Mouse (Mus musculus) neural tube, embryonic 14.5 days (tissue): Measurements from ENCODE around the gene Eno2. TPM values are rescaled to one million over a fixed set of nuclear protein-coding genes. Genes with fewer than 3 reads are reported as not detected.

ENCODE experiments used
- ATAC-seq: fragments of 200-750 bp; cut with Nextera tagmentation; 2 replicates; pipeline ENCODE4 v1.8.0; 2017; ENCODE audit warnings: low read depth, mild to moderate bottlenecking, moderate TSS enrichment, moderate library complexity
- H3K27ac ChIP-seq: fragments of 300-500 bp; sonication (generic); 2 replicates; pipeline ENCODE4 v1.5.1; 2014; ENCODE audit warnings: low read depth, mild to moderate bottlenecking, control low read depth, low read length, moderate library complexity, mixed read lengths
- H3K27me3 ChIP-seq: fragments of 300-500 bp; sonication (generic); 2 replicates; pipeline ENCODE4 v1.6.1; 2014; ENCODE audit warnings: low read length; ENCODE audit not compliant: control insufficient read depth, insufficient read depth
- H3K36me3 ChIP-seq: fragments of 300-500 bp; sonication (generic); 2 replicates; pipeline ENCODE4 v1.6.1; 2014; ENCODE audit warnings: low read length, mixed read lengths; ENCODE audit not compliant: control insufficient read depth, insufficient read depth
- H3K4me1 ChIP-seq: fragments of 300-500 bp; sonication (generic); 2 replicates; pipeline ENCODE4 v1.6.1; 2014; ENCODE audit warnings: low read length; ENCODE audit not compliant: control insufficient read depth, insufficient read depth
- H3K4me2 ChIP-seq: fragments of 300-500 bp; sonication (generic); 2 replicates; pipeline ENCODE4 v1.6.1; 2014; ENCODE audit warnings: mild to moderate bottlenecking, low read depth, low read length, control low read depth
- H3K4me3 ChIP-seq: fragments of 300-500 bp; sonication (generic); 2 replicates; pipeline ENCODE4 v1.5.1; 2014; ENCODE audit warnings: low read depth, low read length, control low read depth, mixed read lengths
- H3K9ac ChIP-seq: fragments of 300-500 bp; sonication (generic); replicated peaks from 2 replicates; pipeline ENCODE4 v1.6.1; 2014; ENCODE audit warnings: low read depth, mild to moderate bottlenecking, control low read depth, low read length, mixed read lengths
- H3K9me3 ChIP-seq: fragments of 300-500 bp; sonication (generic); 2 replicates; pipeline ENCODE4 v1.6.1; 2016; ENCODE audit warnings: low read length; ENCODE audit not compliant: control insufficient read depth
- WGBS: fragments of 180-500 bp; shearing (Covaris S2); extraction: QIAGEN DNeasy Blood & Tissue Kit; methylation state at CpG from one replicate; pipeline ENCODE4 v1.1.7; 2014; 5-methylcytosine and 5-hydroxymethylcytosine counted together
- microRNA counts: library from miRNA; unstranded; fragments of <30 nt; microRNA quantifications from one replicate; lab custom pipeline; 2016
- microRNA-seq: library from miRNA; unstranded; fragments of <30 nt; microRNA quantifications from one replicate; pipeline ENCODE4, GENCODE M21; 2016
- polyA plus RNA-seq: library from polyadenylated mRNA; unstranded; fragments of >200 nt; fragmentation: Nextera tagmentation; extraction: Ambion mirVana; gene quantifications from 2 replicates; pipeline ENCODE4 v1.2.1, GENCODE M21; 2014

Gene Eno2
- polyA plus RNA-seq, 1 experiment from 2014 or later, result 205 TPM

DNA sequence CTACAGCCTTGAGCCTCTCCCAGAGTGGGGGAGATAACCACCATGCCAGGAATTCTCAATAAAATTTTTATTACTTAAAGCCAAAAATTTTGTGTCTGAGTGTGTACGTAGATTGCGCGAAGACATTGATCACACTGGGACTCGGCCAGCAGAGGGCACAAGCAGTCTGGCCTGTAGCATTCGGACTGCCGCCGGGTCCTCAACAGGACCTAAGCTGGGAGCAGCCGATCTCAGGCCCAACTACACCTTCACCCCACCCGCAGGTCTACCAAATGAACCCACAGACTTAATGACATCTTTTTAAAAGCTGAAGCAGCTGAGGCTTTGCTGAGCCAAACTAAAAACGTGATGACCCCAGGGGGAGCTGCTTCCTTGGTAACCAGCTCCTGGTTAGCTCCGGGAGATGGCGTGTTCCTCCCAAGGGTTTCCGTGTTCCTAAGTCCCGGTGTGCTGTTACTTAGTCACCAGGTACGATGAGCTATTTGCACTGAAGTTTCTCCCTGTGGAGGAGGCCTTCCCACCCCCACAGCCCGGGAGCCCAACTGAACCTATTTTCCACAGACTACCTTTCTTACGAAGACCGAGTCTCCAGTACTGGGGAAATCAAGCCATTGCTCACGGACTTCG, 52.5 kb downstream of the Eno2 start:
- H3K27ac ChIP-seq, result no peak overlapping the region
- no peaks in the 10 kb centered on the region for H3K9me3 ChIP-seq
- peaks cover 7% of the 10 kb centered on the region for H3K4me1 ChIP-seq
- no peak overlapping the region for H3K9ac ChIP-seq
- H3K4me3 ChIP-seq, result peak overlapping the region; percentile 3; the same call in 1 of the 2 replicates
- no peak for ATAC-seq
- no peak overlapping the region for H3K4me2 ChIP-seq
- H3K36me3 ChIP-seq, result peaks cover 26% of the 10 kb centered on the region
- no peaks in the 10 kb centered on the region for H3K27me3 ChIP-seq
- WGBS, result 68% methylated on average over 20 of the region's 20 CpGs

DNA sequence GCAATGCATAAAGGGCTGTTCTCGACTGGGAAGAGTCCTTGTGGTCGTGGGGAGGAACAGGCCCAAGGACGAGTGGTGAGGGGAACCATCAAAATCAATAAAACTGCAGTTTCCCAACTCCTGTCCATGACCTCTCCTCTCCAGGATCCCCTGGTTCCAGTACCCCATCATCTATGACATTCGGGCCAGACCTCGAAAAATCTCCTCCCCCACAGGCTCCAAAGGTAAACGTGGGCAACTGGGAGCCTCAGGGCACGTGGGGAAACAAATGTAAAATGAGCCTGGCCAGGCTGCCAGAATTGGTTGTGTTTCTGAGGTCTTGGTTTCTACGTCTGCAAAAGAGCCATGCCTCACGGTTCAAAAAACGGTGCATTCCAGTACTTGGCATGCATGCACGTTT, 56.6 kb downstream of the Eno2 start:
- ATAC-seq, result no peak
- Histone ChIP-seq H3K9me3 (no peaks in the 10 kb centered on the region), H3K4me2 (peak overlapping the region; percentile 96), H3K4me1 (peaks cover 17% of the 10 kb centered on the region), H3K4me3 (peak overlapping the region; percentile 67), H3K27me3 (no peaks in the 10 kb centered on the region), H3K36me3 (peaks cover 26% of the 10 kb centered on the region), H3K27ac (no peak overlapping the region), H3K9ac (peak overlapping the region; percentile 71)
- 23% methylated on average over 11 of the region's 11 CpGs for WGBS

DNA sequence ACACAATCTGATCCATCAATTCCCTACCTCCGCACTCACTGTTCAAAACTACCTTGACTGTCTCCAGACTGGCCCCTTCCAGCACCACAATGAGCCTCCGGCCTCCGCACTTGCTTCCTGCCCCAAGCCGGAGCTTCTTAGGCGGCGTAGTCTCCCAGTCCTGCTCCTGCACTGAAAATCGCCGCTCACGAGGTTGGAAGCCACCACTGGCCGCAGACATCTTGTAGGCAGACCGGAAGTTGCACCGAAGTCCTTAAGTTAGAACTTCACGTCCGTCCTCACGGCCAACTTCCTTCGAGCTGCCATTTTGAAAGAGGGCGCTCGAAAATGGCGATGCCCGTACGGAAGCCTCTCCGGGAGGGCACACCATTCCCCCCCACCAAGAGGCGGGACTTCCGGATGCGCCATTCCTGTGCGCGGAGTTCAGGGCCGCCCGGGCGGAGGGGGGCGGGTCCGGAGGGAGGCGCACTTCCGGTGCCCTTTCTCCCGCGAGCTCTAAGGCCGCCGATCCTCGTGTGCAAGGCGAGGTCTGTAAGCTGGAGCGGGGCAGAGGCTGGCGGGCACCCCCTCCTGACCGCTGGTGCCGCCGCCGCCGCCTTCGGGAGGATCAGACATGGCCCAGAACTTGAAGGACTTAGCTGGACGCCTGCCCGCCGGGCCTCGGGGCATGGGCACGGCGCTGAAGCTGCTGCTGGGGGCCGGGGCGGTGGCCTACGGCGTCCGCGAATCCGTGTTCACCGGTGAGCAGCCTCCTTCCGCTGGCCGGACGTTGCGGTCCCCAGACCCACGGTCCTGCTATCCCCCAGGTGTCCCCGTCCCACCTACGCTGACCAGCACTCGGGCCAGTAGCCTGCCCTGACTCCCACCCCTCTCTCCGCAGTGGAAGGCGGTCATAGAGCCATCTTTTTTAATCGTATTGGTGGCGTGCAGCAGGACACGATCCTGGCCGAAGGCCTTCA, 57.4 kb downstream of the Eno2 start, which contains the start of the genes Emg1 and Phb2:
Emg1 (minus strand) TSS at position 355 of the 959 bp plus-strand sequence.
Phb2 (plus strand) TSS at position 513 of the 959 bp plus-strand sequence.
- H3K27me3 ChIP-seq, result no peaks in the 10 kb centered on the region
- no peaks in the 10 kb centered on the region for H3K9me3 ChIP-seq
- peak within 1 kb of the TSS; percentile 67 for H3K4me3 ChIP-seq
- peak within 1 kb of the TSS; percentile 60; the same call in 1 of the 2 replicates for H3K27ac ChIP-seq
- H3K4me1 ChIP-seq, result peaks cover 17% of the 10 kb centered on the region
- peak within 1 kb of the TSS; percentile 71 for H3K9ac ChIP-seq
- WGBS, result under 1% methylated on average over 68 of the region's 76 CpGs
- peak within 1 kb of the TSS; percentile 96 for H3K4me2 ChIP-seq
- peak; percentile 97 for ATAC-seq
- H3K36me3 ChIP-seq, result peaks cover 26% of the 10 kb centered on the region

MicroRNA genes within 50 kb of the gene (microRNA counts, 519-probe panel; counts per million panel counts)
- microRNA mmu-miR-141 (lab: Ali Mortazavi, UCI) (not detected), microRNA mmu-miR-200c (lab: Ali Mortazavi, UCI) (not detected)

Small RNAs within 50 kb of the gene (microRNA-seq; reads per million reads assigned to microRNA genes)
- gene Mir141 (1.1 reads per million), gene Mir200c (5.4 reads per million, percentile 10 among the genes with 10 or more reads in this experiment)

Other genes with a start within 250 kb of the Eno2 start
- gene C1s1, start 227.3 kb downstream of the Eno2 start, polyA plus RNA-seq, result 0.72 and 0.75 TPM in 2 replicates
- not detected in 2 replicates for gene C1rb, start 199.4 kb downstream of the Eno2 start, polyA plus RNA-seq
- 0.16 TPM in 1 of 2 replicates, not detected in the other for gene C1s2, start 133.6 kb downstream of the Eno2 start, polyA plus RNA-seq
- 40.0 and 44.7 TPM in 2 replicates for gene Lpcat3, start 106.6 kb downstream of the Eno2 start, polyA plus RNA-seq
- 94.2 and 99.8 TPM in 2 replicates for gene Emg1, start 57.5 kb downstream of the Eno2 start, polyA plus RNA-seq
- 242 and 258 TPM in 2 replicates for gene Phb2, start 57.3 kb downstream of the Eno2 start, polyA plus RNA-seq
- 2.6 and 4.4 TPM in 2 replicates for gene Ptpn6, start 31.0 kb downstream of the Eno2 start, polyA plus RNA-seq
- gene Grcc10, start 28.3 kb downstream of the Eno2 start, polyA plus RNA-seq, result 634 and 689 TPM in 2 replicates
- gene Gm45234, start 13.7 kb downstream of the Eno2 start, polyA plus RNA-seq, result not detected in 2 replicates
- 21.5 and 27.5 TPM in 2 replicates for gene Atn1, start 13.1 kb downstream of the Eno2 start, polyA plus RNA-seq
- 0.67 and 0.92 TPM in 2 replicates for gene Lrrc23, start 10.1 kb upstream of the Eno2 start, polyA plus RNA-seq
- 3.9 and 4.4 TPM in 2 replicates for gene Spsb2, start 39.0 kb upstream of the Eno2 start, polyA plus RNA-seq
- 393 and 412 TPM in 2 replicates for gene Tpi1, start 44.6 kb upstream of the Eno2 start, polyA plus RNA-seq
- 162 and 171 TPM in 2 replicates for gene Usp5, start 59.8 kb upstream of the Eno2 start, polyA plus RNA-seq
- 16.8 and 16.9 TPM in 2 replicates for gene Cdca3, start 59.9 kb upstream of the Eno2 start, polyA plus RNA-seq
- gene Gnb3, start 70.6 kb upstream of the Eno2 start, polyA plus RNA-seq, result 0.44 and 0.54 TPM in 2 replicates
- gene P3h3, start 88.1 kb upstream of the Eno2 start, polyA plus RNA-seq, result 19.1 and 23.7 TPM in 2 replicates
- 11.2 and 14.2 TPM in 2 replicates for gene Gpr162, start 94.3 kb upstream of the Eno2 start, polyA plus RNA-seq
- 0.12 TPM in 1 of 2 replicates, not detected in the other for gene Cd4, start 118.5 kb upstream of the Eno2 start, polyA plus RNA-seq
- 2.6 and 3.4 TPM in 2 replicates for gene Lag3, start 142.0 kb upstream of the Eno2 start, polyA plus RNA-seq
- 664 and 670 TPM in 2 replicates for gene Ptms, start 150.4 kb upstream of the Eno2 start, polyA plus RNA-seq
- 560 and 584 TPM in 2 replicates for gene Mlf2, start 161.7 kb upstream of the Eno2 start, polyA plus RNA-seq
- 89.5 and 93.8 TPM in 2 replicates for gene Cops7a, start 195.9 kb upstream of the Eno2 start, polyA plus RNA-seq
- gene Pianp, start 227.0 kb upstream of the Eno2 start, polyA plus RNA-seq, result 41.3 and 62.3 TPM in 2 replicates
- 12.3 and 16.5 TPM in 2 replicates for gene Zfp384, start 239.5 kb upstream of the Eno2 start, polyA plus RNA-seq